16 mouse cellular contexts compared by ENCODE assay signal in genomic region chr6:49965944-49966545, GRCm38 (mm10).
DNase-seq lines count a peak whose midpoint lies in the region; ATAC-seq lines count a peak whose summit lies in the region.
"Had no signal": no experiment of that assay in that cellular context is flagged by ENCODE, and none has a peak within 500 bp of the region (broad histone marks: within the 10 kb centered on the region; RNA-seq: fewer than 3 reads in every experiment).

No protein-coding gene starts in this region.

- H3K27me3 ChIP-seq in kidney, embryonic 16.5 days (ENCODE audit: insufficient read depth, low read length), result no peaks in the 10 kb centered on the region
- no peaks in the 10 kb centered on the region for H3K27me3 ChIP-seq in limb, embryonic 11.5 days (ENCODE audit: control insufficient read depth, insufficient read depth, low read length)
- H3K27me3 ChIP-seq in hindbrain, embryonic 12.5 days, result no peaks in the 10 kb centered on the region
- no peaks in the 10 kb centered on the region for H3K27me3 ChIP-seq in forebrain, embryonic 15.5 days
- H3K27me3 ChIP-seq: embryonic facial prominence, embryonic 13.5 days; liver, embryonic 13.5 days had no signal

- H3K27ac ChIP-seq in kidney, embryonic 16.5 days (ENCODE audit: low read length), result peak overlapping the region; percentile 56
- 0 out of 2 replicates have a peak overlapping the region, but pooled peaks have one; percentile 15 for H3K27ac ChIP-seq in limb, embryonic 11.5 days (replicated peaks; ENCODE audit: low read depth, low read length)
- no peak overlapping the region for H3K27ac ChIP-seq in hindbrain, embryonic 12.5 days
- no peak overlapping the region for H3K27ac ChIP-seq in forebrain, embryonic 15.5 days (replicated peaks)
- H3K27ac ChIP-seq: embryonic facial prominence, embryonic 13.5 days; hindbrain, embryonic 14.5 days; liver, embryonic 13.5 days had no signal

- H3K4me2 ChIP-seq in kidney, embryonic 16.5 days (replicated peaks; ENCODE audit: low read depth, low read length), result no peak overlapping the region
- H3K4me2 ChIP-seq in limb, embryonic 11.5 days (ENCODE audit: low read depth, severe bottlenecking), result no peak overlapping the region
- no peak overlapping the region for H3K4me2 ChIP-seq in hindbrain, embryonic 12.5 days (replicated peaks)
- H3K4me2 ChIP-seq in forebrain, embryonic 15.5 days (replicated peaks), result no peak overlapping the region
- H3K4me2 ChIP-seq: embryonic facial prominence, embryonic 13.5 days; hindbrain, embryonic 14.5 days; liver, embryonic 13.5 days had no signal

- 68% methylated on average over 5 of the region's 5 CpGs for WGBS in kidney, embryonic 16.5 days
- 49% methylated on average over 5 of the region's 5 CpGs for WGBS in limb, embryonic 11.5 days
- 87% methylated on average over 5 of the region's 5 CpGs for WGBS in hindbrain, embryonic 12.5 days
- 81% methylated on average over 5 of the region's 5 CpGs for WGBS in forebrain, embryonic 15.5 days

- no peak overlapping the region for H3K9ac ChIP-seq in kidney, embryonic 16.5 days (replicated peaks; ENCODE audit: low read length)
- H3K9ac ChIP-seq in limb, embryonic 11.5 days (ENCODE audit: low read length), result no peak overlapping the region
- no peak overlapping the region for H3K9ac ChIP-seq in hindbrain, embryonic 12.5 days
- no peak overlapping the region for H3K9ac ChIP-seq in forebrain, embryonic 15.5 days (replicated peaks)
- H3K9ac ChIP-seq: embryonic facial prominence, embryonic 13.5 days; hindbrain, embryonic 14.5 days; liver, embryonic 13.5 days had no signal

- no peak overlapping the region for H3K4me3 ChIP-seq in kidney, embryonic 16.5 days (ENCODE audit: low read length)
- no peak overlapping the region for H3K4me3 ChIP-seq in limb, embryonic 11.5 days (ENCODE audit: low read depth, low read length)
- H3K4me3 ChIP-seq in hindbrain, embryonic 12.5 days, result no peak overlapping the region
- H3K4me3 ChIP-seq in forebrain, embryonic 15.5 days, result no peak overlapping the region
- H3K4me3 ChIP-seq: embryonic facial prominence, embryonic 13.5 days; liver, embryonic 13.5 days had no signal

- DNase-seq in lung, postnatal 10 days, result peak; percentile 17
- no peak for DNase-seq in lung, postnatal 4 days
- DNase-seq in limb, embryonic 11.5 days (ENCODE audit: low spot score), result peak; percentile 51
- DNase-seq: adrenal gland, adult 8-10 months; B cell, adult 2 months; cerebellum, adult 18-20 months; heart, postnatal 10 days; liver, embryonic 13.5 days; lung, postnatal 14 days; thymus, postnatal 14 days had no signal

- H3K36me3 ChIP-seq in kidney, embryonic 16.5 days (ENCODE audit: insufficient read depth, low read length), result no peaks in the 10 kb centered on the region
- H3K36me3 ChIP-seq in limb, embryonic 11.5 days (ENCODE audit: control insufficient read depth, insufficient read depth, low read length), result no peaks in the 10 kb centered on the region
- H3K36me3 ChIP-seq in hindbrain, embryonic 12.5 days, result no peaks in the 10 kb centered on the region
- no peaks in the 10 kb centered on the region for H3K36me3 ChIP-seq in forebrain, embryonic 15.5 days
- H3K36me3 ChIP-seq: embryonic facial prominence, embryonic 13.5 days; liver, embryonic 13.5 days had no signal

- no peaks in the 10 kb centered on the region for H3K9me3 ChIP-seq in kidney, embryonic 16.5 days (ENCODE audit: low read length)
- no peaks in the 10 kb centered on the region for H3K9me3 ChIP-seq in limb, embryonic 11.5 days (ENCODE audit: control insufficient read depth, low read length)
- no peaks in the 10 kb centered on the region for H3K9me3 ChIP-seq in hindbrain, embryonic 12.5 days (replicated peaks)
- H3K9me3 ChIP-seq in forebrain, embryonic 15.5 days, result no peaks in the 10 kb centered on the region
- H3K9me3 ChIP-seq: embryonic facial prominence, embryonic 13.5 days; liver, embryonic 13.5 days had no signal

- ATAC-seq in kidney, embryonic 16.5 days (ENCODE audit: low FRiP score, low TSS enrichment), result peak; percentile 75; the same call in 1 of the 2 replicates
- ATAC-seq in limb, embryonic 11.5 days (ENCODE audit: insufficient number of reproducible peaks, low FRiP score, low TSS enrichment, low read depth), result peak; percentile 67; the same call in 1 of the 2 replicates
- no peak for ATAC-seq in hindbrain, embryonic 12.5 days (ENCODE audit: low FRiP score)
- no peak for ATAC-seq in forebrain, embryonic 15.5 days (replicated peaks)
- no peak for ATAC-seq in activated CD4-positive, CD25-positive, alpha-beta regulatory T cell, adult 4 months

- H3K4me1 ChIP-seq in kidney, embryonic 16.5 days (ENCODE audit: insufficient read depth, low read length), result peaks cover 7% of the 10 kb centered on the region; the same call in 1 of the 2 replicates
- peaks cover 4% of the 10 kb centered on the region; the same call in 1 of the 2 replicates for H3K4me1 ChIP-seq in limb, embryonic 11.5 days (ENCODE audit: control insufficient read depth, insufficient read depth, low read length)
- no peaks in the 10 kb centered on the region for H3K4me1 ChIP-seq in hindbrain, embryonic 12.5 days
- no peaks in the 10 kb centered on the region for H3K4me1 ChIP-seq in forebrain, embryonic 15.5 days
- H3K4me1 ChIP-seq: liver, embryonic 13.5 days had no signal

Comparison
In these comparisons a context has a peak if more than half of its experiments do, and no peak if none do; other contexts are left out.
1. DNase-seq: peak in lung, postnatal 10 days (single experiment) and limb, embryonic 11.5 days (single experiment); none in lung, postnatal 4 days (0 of 2).
2. ATAC-seq: peak in kidney, embryonic 16.5 days (single experiment) and limb, embryonic 11.5 days (single experiment); none in hindbrain, embryonic 12.5 days (single experiment), forebrain, embryonic 15.5 days (single experiment) and activated CD4-positive, CD25-positive, alpha-beta regulatory T cell, adult 4 months (single experiment).
3. H3K27ac ChIP-seq: peak in kidney, embryonic 16.5 days (single experiment) and limb, embryonic 11.5 days (single experiment); none in hindbrain, embryonic 12.5 days (single experiment) and forebrain, embryonic 15.5 days (single experiment).